Mouse (Mus musculus) liver, embryonic 14.5 days (tissue): ENCODE data around the gene Atp7b.

ENCODE experiments used
- CTCF ChIP-seq: IDR thresholded peaks from 2 replicates; pipeline ENCODE4 v1.5.1; 2016; ENCODE audit warnings: antibody characterized with exemption, low read depth, control low read depth
- EP300 ChIP-seq: IDR thresholded peaks from 2 replicates; pipeline ENCODE4 v1.6.1; 2016; ENCODE audit warnings: antibody characterized with exemption, low read depth

- no peak for TF ChIP-seq CTCF
- no peak for TF ChIP-seq EP300
Observed at GRCm38 (mm10) chr8:22042515-22042914, 17.6 kb downstream of the Atp7b start.
